Mouse (Mus musculus) olfactory bulb, adult 2 months (tissue): Measurements from ENCODE around the gene Lrrc8d.

Experiments used
- CTCF ChIP-seq: fragments of 200-500 bp; IDR thresholded peaks from 2 replicates; pipeline ENCODE4 v1.5.1; 2012; ENCODE audit warnings: low read depth, mild to moderate bottlenecking, low read length, moderate library complexity; ENCODE audit not compliant: insufficient read depth
- POLR2A ChIP-seq: fragments of 200-500 bp; IDR thresholded peaks from 2 replicates; pipeline ENCODE4 v1.6.1; 2012; ENCODE audit warnings: mild to moderate bottlenecking, low read depth, low read length, moderate library complexity; ENCODE audit not compliant: insufficient read depth

GRCm38 (mm10) chr5:105798421-105798820, 98.7 kb downstream of the Lrrc8d start:
- TF ChIP-seq POLR2A (no peak), CTCF (no peak)
